Mouse (Mus musculus): Measurements from ENCODE around the gene Ak5. TPM values are rescaled to one million over a fixed set of nuclear protein-coding genes. Genes with fewer than 3 reads are reported as not detected.

Gene Ak5
- polyA plus RNA-seq, 1 experiment from 2014 or later: 1.9 TPM

- WGBS: 61% methylated on average over 10 of the region's 10 CpGs
Observed at GRCm38 (mm10) chr3:152558106-152558505, 110.1 kb downstream of the Ak5 start.

GRCm38 (mm10) chr3:152557659-152558058, 110.5 kb downstream of the Ak5 start:
- Histone ChIP-seq H3K9ac (no peak overlapping the region), H3K4me3 (no peak overlapping the region), H3K9me3 (no peaks in the 10 kb centered on the region), H3K36me3 (no peaks in the 10 kb centered on the region), H3K4me1 (no peaks in the 10 kb centered on the region), H3K27me3 (no peaks in the 10 kb centered on the region), H3K27ac (no peak overlapping the region), H3K4me2 (replicated peaks) (no peak overlapping the region)
- no peak for ATAC-seq (ENCODE audit: insufficient number of reproducible peaks, insufficient read depth, low FRiP score, low TSS enrichment)
- WGBS: 44% methylated on average over 9 of the region's 12 CpGs

More at GRCm38 (mm10) chr3:152558106-152558505, 110.1 kb downstream of the Ak5 start:
- no peaks in the 10 kb centered on the region for H3K9me3 ChIP-seq
- no peak overlapping the region for H3K27ac ChIP-seq
- no peaks in the 10 kb centered on the region for H3K4me1 ChIP-seq
- no peak overlapping the region for H3K9ac ChIP-seq
- no peaks in the 10 kb centered on the region for H3K27me3 ChIP-seq
- H3K36me3 ChIP-seq: no peaks in the 10 kb centered on the region
- ATAC-seq (ENCODE audit: insufficient number of reproducible peaks, insufficient read depth, low FRiP score, low TSS enrichment): no peak
- H3K4me3 ChIP-seq: no peak overlapping the region
- no peak overlapping the region for H3K4me2 ChIP-seq (replicated peaks)

- no peak for ATAC-seq (ENCODE audit: insufficient number of reproducible peaks, insufficient read depth, low FRiP score, low TSS enrichment)
- no peak overlapping the region for H3K27ac ChIP-seq
- H3K9ac ChIP-seq: no peak overlapping the region
- no peaks in the 10 kb centered on the region for H3K36me3 ChIP-seq
- H3K27me3 ChIP-seq: no peaks in the 10 kb centered on the region
- H3K4me3 ChIP-seq: no peak overlapping the region
- no peak overlapping the region for H3K4me2 ChIP-seq (replicated peaks)
- no peaks in the 10 kb centered on the region for H3K9me3 ChIP-seq
- H3K4me1 ChIP-seq: no peaks in the 10 kb centered on the region
- WGBS: 90% methylated on average over 3 of the region's 3 CpGs
Observed at GRCm38 (mm10) chr3:152556919-152557318, 111.2 kb downstream of the Ak5 start.

DNA sequence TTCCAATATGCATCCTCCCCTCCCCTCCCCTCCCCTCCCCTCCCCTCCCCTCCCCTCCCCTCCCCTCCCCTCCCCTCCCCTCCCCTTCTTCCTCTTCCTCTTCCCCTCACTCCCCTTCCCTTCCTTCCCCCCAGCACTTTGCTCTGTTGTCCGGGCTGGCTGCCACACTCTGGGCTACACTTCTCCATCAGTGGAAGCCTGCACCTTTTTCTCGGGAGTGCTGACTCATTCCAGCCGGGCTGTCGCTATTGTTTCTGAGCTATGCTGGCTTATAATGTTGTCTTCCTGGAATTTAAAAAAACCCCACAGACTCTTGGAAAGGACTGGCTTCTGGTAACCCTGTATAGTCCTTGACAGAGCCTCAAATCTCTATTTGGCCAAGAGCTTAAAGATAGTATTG, 111.7 kb downstream of the Ak5 start:
- 71% methylated on average over 3 of the region's 4 CpGs for WGBS

DNA sequence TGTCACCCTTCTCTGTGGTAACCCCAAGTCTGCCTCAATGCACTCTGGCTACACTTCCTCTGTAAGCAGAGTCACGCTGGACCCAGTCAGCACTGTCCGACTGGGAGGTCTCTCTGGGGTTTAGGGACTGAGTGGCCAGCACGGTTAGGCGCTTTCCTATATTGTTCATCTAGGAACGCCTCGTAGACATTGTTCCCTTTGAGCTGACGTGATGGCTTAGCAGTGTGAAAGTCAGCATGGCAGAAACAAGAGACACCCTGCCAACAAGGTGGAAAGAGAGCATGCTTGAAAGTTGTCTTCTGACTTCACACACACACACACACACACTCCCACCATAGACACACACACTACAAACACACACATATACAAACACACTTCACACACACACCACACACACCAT, 112.9 kb downstream of the Ak5 start:
- Histone ChIP-seq H3K4me3 (no peak overlapping the region), H3K9ac (no peak overlapping the region), H3K4me1 (no peaks in the 10 kb centered on the region), H3K36me3 (no peaks in the 10 kb centered on the region), H3K27me3 (no peaks in the 10 kb centered on the region), H3K4me2 (replicated peaks) (no peak overlapping the region), H3K27ac (no peak overlapping the region), H3K9me3 (no peaks in the 10 kb centered on the region)
- WGBS: 68% methylated on average over 7 of the region's 7 CpGs
- no peak for ATAC-seq (ENCODE audit: insufficient number of reproducible peaks, insufficient read depth, low FRiP score, low TSS enrichment)

More for the DNA sequence above, 111.7 kb downstream of the Ak5 start:
- no peak overlapping the region for H3K4me2 ChIP-seq (replicated peaks)
- ATAC-seq (ENCODE audit: insufficient number of reproducible peaks, insufficient read depth, low FRiP score, low TSS enrichment): no peak
- H3K27ac ChIP-seq: no peak overlapping the region
- H3K36me3 ChIP-seq: no peaks in the 10 kb centered on the region
- no peaks in the 10 kb centered on the region for H3K9me3 ChIP-seq
- no peaks in the 10 kb centered on the region for H3K27me3 ChIP-seq
- H3K4me1 ChIP-seq: no peaks in the 10 kb centered on the region
- no peak overlapping the region for H3K9ac ChIP-seq
- H3K4me3 ChIP-seq: no peak overlapping the region

GRCm38 (mm10) chr3:152554366-152554765, 113.8 kb downstream of the Ak5 start:
- Histone ChIP-seq H3K9ac (no peak overlapping the region), H3K4me3 (no peak overlapping the region), H3K27me3 (no peaks in the 10 kb centered on the region), H3K27ac (no peak overlapping the region), H3K36me3 (no peaks in the 10 kb centered on the region), H3K9me3 (no peaks in the 10 kb centered on the region), H3K4me1 (no peaks in the 10 kb centered on the region), H3K4me2 (replicated peaks) (no peak overlapping the region)
- WGBS: 87% methylated on average over 7 of the region's 7 CpGs
- ATAC-seq (ENCODE audit: insufficient number of reproducible peaks, insufficient read depth, low FRiP score, low TSS enrichment): no peak

- H3K9ac ChIP-seq: no peak overlapping the region
- H3K27me3 ChIP-seq: no peaks in the 10 kb centered on the region
- ATAC-seq (ENCODE audit: insufficient number of reproducible peaks, insufficient read depth, low FRiP score, low TSS enrichment): no peak
- H3K36me3 ChIP-seq: no peaks in the 10 kb centered on the region
- H3K9me3 ChIP-seq: no peaks in the 10 kb centered on the region
- 86% methylated on average over 8 of the region's 8 CpGs for WGBS
- H3K4me3 ChIP-seq: no peak overlapping the region
- H3K4me1 ChIP-seq: no peaks in the 10 kb centered on the region
- H3K27ac ChIP-seq: no peak overlapping the region
- no peak overlapping the region for H3K4me2 ChIP-seq (replicated peaks)
Observed at GRCm38 (mm10) chr3:152552641-152553040, 115.5 kb downstream of the Ak5 start.

GRCm38 (mm10) chr3:152550528-152551115, 117.5 kb downstream of the Ak5 start:
- Histone ChIP-seq H3K4me2 (replicated peaks) (no peak overlapping the region), H3K4me1 (no peaks in the 10 kb centered on the region), H3K27me3 (no peaks in the 10 kb centered on the region), H3K9me3 (no peaks in the 10 kb centered on the region), H3K4me3 (no peak overlapping the region), H3K9ac (no peak overlapping the region), H3K36me3 (no peaks in the 10 kb centered on the region), H3K27ac (no peak overlapping the region)
- WGBS: 79% methylated on average over 7 of the region's 7 CpGs
- ATAC-seq (ENCODE audit: insufficient number of reproducible peaks, insufficient read depth, low FRiP score, low TSS enrichment): no peak

DNA sequence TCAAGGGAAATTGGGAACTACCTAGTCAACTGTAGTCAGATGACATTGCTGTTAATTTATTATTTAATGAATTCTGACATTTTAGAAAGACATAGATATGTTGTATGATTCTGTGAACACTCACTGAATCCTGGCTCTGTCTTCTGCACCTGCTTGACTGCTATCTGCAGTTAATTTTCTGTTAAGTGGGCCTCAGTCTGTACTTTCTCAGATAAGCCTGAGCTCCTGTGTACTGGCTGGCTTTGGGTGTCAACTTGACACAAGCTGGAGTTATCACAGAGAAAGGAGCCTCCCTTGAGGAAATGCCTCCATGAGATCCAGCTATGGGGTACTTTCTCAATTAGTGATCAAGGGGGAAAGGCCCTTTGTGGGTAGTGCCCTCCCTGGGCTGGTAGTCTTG, 118.1 kb downstream of the Ak5 start:
- ATAC-seq (ENCODE audit: insufficient number of reproducible peaks, insufficient read depth, low FRiP score, low TSS enrichment): no peak

DNA sequence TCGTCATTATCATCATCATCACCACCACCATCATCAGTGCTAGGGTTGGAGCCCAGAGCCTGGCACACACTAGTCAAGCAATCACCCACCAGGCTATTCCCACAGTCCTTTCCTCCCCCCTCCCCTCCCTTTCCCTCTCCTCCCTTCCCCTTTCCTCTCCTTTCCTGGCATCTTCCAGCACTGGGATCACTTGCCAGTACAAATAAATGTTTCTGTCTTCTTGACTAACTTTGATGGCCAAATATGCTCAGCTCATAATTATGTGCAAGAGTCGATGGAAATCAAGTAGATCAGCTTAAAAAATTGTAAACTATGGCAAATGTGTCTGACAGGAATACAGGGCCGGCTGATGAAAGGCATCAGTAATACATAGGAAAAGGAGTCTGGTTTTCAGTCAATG, 123.2 kb downstream of the Ak5 start:
- Histone ChIP-seq H3K4me2 (replicated peaks) (no peak overlapping the region), H3K4me3 (no peak overlapping the region), H3K4me1 (no peaks in the 10 kb centered on the region), H3K27me3 (no peaks in the 10 kb centered on the region), H3K27ac (no peak overlapping the region), H3K36me3 (no peaks in the 10 kb centered on the region), H3K9me3 (no peaks in the 10 kb centered on the region), H3K9ac (no peak overlapping the region)
- WGBS: 73% methylated on average over 3 of the region's 3 CpGs
- ATAC-seq (ENCODE audit: insufficient number of reproducible peaks, insufficient read depth, low FRiP score, low TSS enrichment): no peak

More for the DNA sequence above, 118.1 kb downstream of the Ak5 start:
- Histone ChIP-seq H3K27me3 (no peaks in the 10 kb centered on the region), H3K27ac (no peak overlapping the region), H3K4me3 (no peak overlapping the region), H3K4me2 (replicated peaks) (no peak overlapping the region), H3K36me3 (no peaks in the 10 kb centered on the region), H3K9ac (no peak overlapping the region), H3K4me1 (no peaks in the 10 kb centered on the region), H3K9me3 (no peaks in the 10 kb centered on the region)

GRCm38 (mm10) chr3:152542298-152542697, 125.9 kb downstream of the Ak5 start:
- Histone ChIP-seq H3K27ac (no peak overlapping the region), H3K4me3 (no peak overlapping the region), H3K9ac (no peak overlapping the region), H3K36me3 (no peaks in the 10 kb centered on the region), H3K9me3 (no peaks in the 10 kb centered on the region), H3K4me1 (no peaks in the 10 kb centered on the region), H3K27me3 (no peaks in the 10 kb centered on the region), H3K4me2 (replicated peaks) (no peak overlapping the region)
- WGBS: 59% methylated on average over 5 of the region's 5 CpGs
- ATAC-seq (ENCODE audit: insufficient number of reproducible peaks, insufficient read depth, low FRiP score, low TSS enrichment): no peak

DNA sequence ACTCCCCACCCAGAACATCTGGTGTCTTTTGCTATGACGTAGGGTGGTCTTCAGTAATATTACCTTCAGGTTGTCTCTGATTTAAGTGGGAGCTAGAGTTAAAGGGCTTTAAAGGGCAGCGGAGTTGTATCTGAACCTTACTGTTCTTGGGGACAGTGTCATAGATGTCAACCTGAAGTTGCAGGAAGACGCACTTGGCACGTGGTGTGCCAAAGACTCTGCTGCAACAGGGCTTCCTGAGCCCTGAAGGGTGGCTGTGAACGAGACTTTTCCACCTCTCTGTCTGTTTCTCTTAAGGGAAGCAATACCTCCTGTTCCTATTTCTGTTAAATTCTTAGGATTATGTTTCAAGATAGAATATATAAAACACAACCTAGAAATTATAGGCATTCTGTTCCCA, 137.8 kb downstream of the Ak5 start:
- Histone ChIP-seq H3K4me1 (no peaks in the 10 kb centered on the region; the same call in 1 of the 2 replicates), H3K4me2 (replicated peaks) (no peak overlapping the region)
- 83% methylated on average over 5 of the region's 5 CpGs for WGBS

More for the DNA sequence above, 137.8 kb downstream of the Ak5 start:
- Histone ChIP-seq H3K27me3 (no peaks in the 10 kb centered on the region), H3K27ac (no peak overlapping the region), H3K9me3 (no peaks in the 10 kb centered on the region), H3K36me3 (no peaks in the 10 kb centered on the region), H3K4me3 (no peak overlapping the region), H3K9ac (no peak overlapping the region)
- no peak for ATAC-seq (ENCODE audit: insufficient number of reproducible peaks, insufficient read depth, low FRiP score, low TSS enrichment)
